ENCODE assay signal across 8 mouse cellular contexts in the genomic region with DNA sequence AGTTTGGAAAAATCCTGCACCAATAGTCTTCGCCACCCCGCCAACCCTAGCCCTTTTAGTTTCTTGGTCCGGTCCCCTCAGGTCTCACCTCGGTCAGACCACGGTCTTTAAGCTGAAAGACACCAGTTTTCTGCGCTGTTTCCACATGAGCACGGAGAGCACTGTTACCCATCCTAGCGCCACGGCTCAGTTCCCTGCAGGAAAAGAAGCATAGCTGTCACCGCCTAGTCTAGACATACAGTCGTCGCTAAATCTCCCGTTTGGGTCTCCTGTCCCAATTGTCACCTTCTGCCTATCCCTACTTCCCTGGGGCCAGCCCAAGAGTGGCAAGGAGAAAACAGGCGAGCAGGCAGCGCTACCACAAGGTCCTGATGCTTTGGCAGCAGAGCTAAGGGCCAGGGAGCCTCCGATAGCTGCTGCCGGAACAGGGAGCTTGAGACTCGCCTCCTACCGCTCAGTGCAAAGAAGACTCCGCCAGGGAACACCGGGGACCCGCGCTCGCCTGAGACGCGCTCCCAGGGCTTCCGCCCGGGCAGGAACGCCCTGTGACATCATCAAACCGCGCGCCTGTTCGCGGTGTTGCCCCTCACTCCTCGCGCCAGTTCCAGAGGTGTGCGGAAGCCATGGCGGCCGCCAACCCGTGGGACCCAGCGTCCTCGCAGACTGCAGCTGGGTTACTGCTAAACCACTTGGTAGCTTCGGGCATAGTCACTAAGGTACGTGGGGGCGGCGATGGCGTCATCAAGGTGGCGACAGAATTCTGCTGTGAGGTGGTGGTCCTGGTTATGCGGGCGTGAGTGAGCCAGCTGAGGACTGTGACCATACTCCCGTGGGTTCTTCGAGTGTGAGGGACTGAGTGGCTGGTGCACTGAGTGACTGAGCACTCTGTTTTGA. TPM values are rescaled to one million over a fixed set of nuclear protein-coding genes. Genes with fewer than 3 reads are reported as not detected.
DNase-seq lines count a peak whose midpoint lies in the region; ATAC-seq and TF ChIP-seq lines count a peak whose summit lies in the region.

Gene Haus2 (plus strand): TSS at position 554 of the 894 bp plus-strand sequence.
Gene Lrrc57 (minus strand): TSS at position 691 of the 894 bp plus-strand sequence.

- peak within 1 kb of the TSS; percentile 82 for H3K4me2 ChIP-seq in embryonic facial prominence, embryonic 15.5 days (replicated peaks)
- H3K4me2 ChIP-seq in kidney, embryonic 15.5 days: peak within 1 kb of the TSS; percentile 86

- peak; percentile 93 for ATAC-seq in embryonic facial prominence, embryonic 15.5 days (ENCODE audit: insufficient number of reproducible peaks, low FRiP score, low TSS enrichment, low read depth)
- peak; percentile 98 for ATAC-seq in kidney, embryonic 15.5 days (replicated peaks; ENCODE audit: low FRiP score)
- ATAC-seq in monocyte, adult 5-6 weeks (replicated peaks; ENCODE audit: insufficient number of reproducible peaks, low FRiP score, low TSS enrichment, poor library complexity, severe bottlenecking): peak; percentile 90

- peak within 1 kb of the TSS; percentile 96 for H3K4me3 ChIP-seq in bone marrow, adult 2 months (replicated peaks; ENCODE audit: control insufficient read depth, low read depth, low read length)
- H3K4me3 ChIP-seq in embryonic facial prominence, embryonic 15.5 days (replicated peaks): peak within 1 kb of the TSS; percentile 95
- peak within 1 kb of the TSS; percentile 80 for H3K4me3 ChIP-seq in heart, embryonic 10.5 days
- peak within 1 kb of the TSS; percentile 97 for H3K4me3 ChIP-seq in kidney, embryonic 15.5 days (replicated peaks)

- peak; percentile 92 for DNase-seq in 416B (ENCODE audit: low read depth)
- peak; percentile 96 for DNase-seq in heart, embryonic 10.5 days (ENCODE audit: low spot score)
- DNase-seq in liver: peak; percentile 92
- peak; percentile 90 to 96 for DNase-seq in spleen, postnatal 4 days (ENCODE audit: low spot score in 2 of 2)

- H3K27ac ChIP-seq in bone marrow, adult 2 months (ENCODE audit: control insufficient read depth, insufficient read depth, low read depth, low read length, poor library complexity): peak within 1 kb of the TSS; percentile 90
- H3K27ac ChIP-seq in embryonic facial prominence, embryonic 15.5 days (replicated peaks): peak within 1 kb of the TSS; percentile 96
- peak within 1 kb of the TSS; percentile 97 for H3K27ac ChIP-seq in heart, embryonic 10.5 days
- H3K27ac ChIP-seq in kidney, embryonic 15.5 days: peak within 1 kb of the TSS; percentile 95

- peaks cover 12% of the 10 kb centered on the region; the same call in 1 of the 2 replicates for H3K36me3 ChIP-seq in embryonic facial prominence, embryonic 15.5 days
- H3K36me3 ChIP-seq in heart, embryonic 10.5 days: peaks cover 16% of the 10 kb centered on the region
- H3K36me3 ChIP-seq in kidney, embryonic 15.5 days: peaks cover 33% of the 10 kb centered on the region

- TF ChIP-seq POLR2A in bone marrow, adult 2 months (IDR thresholded peaks at IDR 0.05; ENCODE audit: borderline replicate concordance, control insufficient read depth, low read depth, low read length): peak; percentile 85; the same call in 1 of the 2 replicates

- H3K27me3 ChIP-seq in embryonic facial prominence, embryonic 15.5 days: no peaks in the 10 kb centered on the region
- H3K27me3 ChIP-seq in heart, embryonic 10.5 days (ENCODE audit: insufficient read depth, poor library complexity, severe bottlenecking): no peaks in the 10 kb centered on the region
- no peaks in the 10 kb centered on the region for H3K27me3 ChIP-seq in kidney, embryonic 15.5 days

- WGBS in bone marrow, adult 2 months: under 1% methylated on average over 52 of the region's 52 CpGs
- WGBS in embryonic facial prominence, embryonic 15.5 days: under 1% methylated on average over 52 of the region's 52 CpGs
- WGBS in heart, embryonic 10.5 days: under 1% methylated on average over 52 of the region's 52 CpGs
- under 1% methylated on average over 52 of the region's 52 CpGs for WGBS in kidney, embryonic 15.5 days

- TF ChIP-seq CTCF in bone marrow, adult 2 months (IDR thresholded peaks at IDR 0.05; ENCODE audit: control insufficient read depth, insufficient read depth, low read length): no peak

- H3K4me1 ChIP-seq in bone marrow, adult 2 months (ENCODE audit: control insufficient read depth, insufficient read depth, low read length): no peaks in the 10 kb centered on the region; the same call in 1 of the 2 replicates
- peaks cover 9% of the 10 kb centered on the region for H3K4me1 ChIP-seq in embryonic facial prominence, embryonic 15.5 days
- H3K4me1 ChIP-seq in heart, embryonic 10.5 days: peaks cover 20% of the 10 kb centered on the region
- H3K4me1 ChIP-seq in kidney, embryonic 15.5 days: peaks cover 22% of the 10 kb centered on the region

- H3K9ac ChIP-seq in embryonic facial prominence, embryonic 15.5 days: peak within 1 kb of the TSS; percentile 83
- peak within 1 kb of the TSS; percentile 83 for H3K9ac ChIP-seq in kidney, embryonic 15.5 days

- H3K9me3 ChIP-seq in embryonic facial prominence, embryonic 15.5 days (replicated peaks): no peaks in the 10 kb centered on the region
- no peaks in the 10 kb centered on the region for H3K9me3 ChIP-seq in heart, embryonic 10.5 days
- no peaks in the 10 kb centered on the region for H3K9me3 ChIP-seq in kidney, embryonic 15.5 days (replicated peaks)

RNA-seq across cellular contexts. Expression of gene Haus2, which starts in this region (rescaled TPM):
- 3.7 and 6.8 TPM in 2 replicates for polyA plus RNA-seq in bone marrow, adult 2 months (2011; ENCODE audit: insufficient read depth, insufficient read length, low replicate concordance, missing spikeins)
- 20.6 and 22.4 TPM in 2 replicates for polyA plus RNA-seq in embryonic facial prominence, embryonic 15.5 days (2015; fragmentation: Nextera tagmentation; extraction: Ambion mirVana)
- 27.4 and 28.5 TPM in 2 replicates for polyA plus RNA-seq in heart, embryonic 10.5 days (2016; fragmentation: Nextera tagmentation; extraction: Ambion mirVana)
- 24.4 and 25.9 TPM in 2 replicates for polyA plus RNA-seq in kidney, embryonic 15.5 days (2015; fragmentation: Nextera tagmentation; extraction: Ambion mirVana)
- 12.5 to 16.3 TPM (median 16.0 TPM) in 3 replicates for total RNA-seq in monocyte, adult 5-6 weeks (2017)

RNA-seq across cellular contexts. Expression of gene Lrrc57, which starts in this region (rescaled TPM):
- polyA plus RNA-seq in bone marrow, adult 2 months (2011; ENCODE audit: insufficient read depth, insufficient read length, low replicate concordance, missing spikeins): 7.5 and 10.3 TPM in 2 replicates
- 24.7 and 26.3 TPM in 2 replicates for polyA plus RNA-seq in embryonic facial prominence, embryonic 15.5 days (2015; fragmentation: Nextera tagmentation; extraction: Ambion mirVana)
- 21.0 and 21.3 TPM in 2 replicates for polyA plus RNA-seq in heart, embryonic 10.5 days (2016; fragmentation: Nextera tagmentation; extraction: Ambion mirVana)
- polyA plus RNA-seq in kidney, embryonic 15.5 days (2015; fragmentation: Nextera tagmentation; extraction: Ambion mirVana): 22.3 and 22.5 TPM in 2 replicates
- 19.6 to 36.9 TPM (median 28.1 TPM) in 3 replicates for total RNA-seq in monocyte, adult 5-6 weeks (2017)

Comparison
In these comparisons a context has a peak if more than half of its experiments do, and no peak if none do; other contexts are left out.
1. Peak in every context shown above with its lines: DNase-seq, ATAC-seq, H3K4me3 ChIP-seq and H3K27ac ChIP-seq.